Mouse (Mus musculus) small intestine, adult 2 months (tissue): Measurements from ENCODE around the gene Hao2.

Experiments used
- CTCF ChIP-seq: fragments of 200-500 bp; IDR thresholded peaks from 2 replicates; pipeline ENCODE4 v1.5.1; 2012; ENCODE audit warnings: low read depth, mild to moderate bottlenecking, control low read depth, inconsistent platforms, low read length, moderate library complexity, mixed read lengths; ENCODE audit not compliant: insufficient replicate concordance, insufficient read length; ENCODE audit errors: extremely low read depth
- POLR2A ChIP-seq: fragments of 200-500 bp; IDR thresholded peaks from 2 replicates; pipeline ENCODE4 v1.6.1; 2012; ENCODE audit warnings: low read depth, mild to moderate bottlenecking, control low read depth, inconsistent platforms, low read length, moderate library complexity

DNA sequence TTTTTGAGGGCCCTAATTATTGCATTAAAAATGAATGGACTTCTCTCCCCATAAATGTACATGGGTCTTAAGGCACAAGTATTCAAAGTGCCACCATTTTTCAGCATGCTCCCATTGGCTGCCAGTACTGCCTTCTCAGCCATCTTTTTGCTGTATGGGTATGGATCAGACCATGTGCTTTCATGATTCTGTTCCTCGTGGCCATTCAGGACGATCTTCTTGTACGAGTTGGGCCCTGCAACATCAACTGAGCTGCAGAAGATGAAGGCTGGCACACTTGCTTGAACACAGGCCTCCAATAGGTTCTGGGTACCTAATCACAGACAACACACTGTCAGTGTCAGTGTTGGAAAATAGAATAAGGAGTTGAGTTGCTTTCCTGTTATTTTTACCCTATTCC is 40.0 kb downstream of the Hao2 start:
- TF ChIP-seq POLR2A (no peak), CTCF (no peak)
